Mouse (Mus musculus): ENCODE data around the gene Apoc4.

GRCm38 (mm10) chr7:19700299-19701068, 19.2 kb upstream of the Apoc4 start:
- TF ChIP-seq CTCF (IDR thresholded peaks at IDR 0.05; ENCODE audit: low read depth) (no peak), EP300 (optimal IDR thresholded peaks at IDR 0.05) (no peak)

Measured in stomach, postnatal 0 days (tissue).